Mouse (Mus musculus) layer of hippocampus, postnatal 14 days (tissue): ENCODE measurements around the gene Bcl11b. TPM values are rescaled to one million over a fixed set of nuclear protein-coding genes. Genes with fewer than 3 reads are reported as not detected.
A peak's percentile ranks its signal among the peaks of the same experiment; 100 is the strongest.

ENCODE experiments used
- DNase-seq, 2 experiments: peaks; one replicate each; pipeline ENCODE4 v3.0.0; 2021 to 2022; ENCODE audit warnings: low spot score in 2 of 2, mixed read lengths in 1 of 2
- total RNA-seq, 2 experiments: library from RNA; stranded (reverse); gene quantifications; 2 replicates each; pipeline ENCODE4 v1.2.3; 2021

Bcl11b gene
- total RNA-seq, 2 experiments from 2014 or later: 108 to 112 TPM

GRCm38 (mm10) chr12:107939177-107939576, 64.2 kb downstream of the Bcl11b start:
- DNase-seq: no peak

GRCm38 (mm10) chr12:107936972-107937371, 66.4 kb downstream of the Bcl11b start:
- no peak for DNase-seq

GRCm38 (mm10) chr12:107936406-107936805, 67.0 kb downstream of the Bcl11b start:
- no peak for DNase-seq

GRCm38 (mm10) chr12:107934831-107935437, 68.5 kb downstream of the Bcl11b start:
- DNase-seq: peak; percentile 60 to 65

GRCm38 (mm10) chr12:107932140-107932539, 71.3 kb downstream of the Bcl11b start:
- no peak for DNase-seq

- no peak for DNase-seq
Measured at GRCm38 (mm10) chr12:107931476-107931875, 71.9 kb downstream of the Bcl11b start.

GRCm38 (mm10) chr12:107930611-107931350, 72.6 kb downstream of the Bcl11b start:
- peak; percentile 66 to 86 for DNase-seq

- DNase-seq: no peak
Measured at GRCm38 (mm10) chr12:107928905-107929304, 74.5 kb downstream of the Bcl11b start.

GRCm38 (mm10) chr12:107928464-107928901, 74.9 kb downstream of the Bcl11b start:
- peak in 1 of 2 experiments; percentile 55 for DNase-seq

- no peak for DNase-seq
Measured at GRCm38 (mm10) chr12:107927961-107928431, 75.4 kb downstream of the Bcl11b start.

- no peak for DNase-seq
Measured at GRCm38 (mm10) chr12:107926074-107926855, 77.1 kb downstream of the Bcl11b start.

- no peak for DNase-seq
Measured at GRCm38 (mm10) chr12:107924696-107925095, 78.7 kb downstream of the Bcl11b start.

GRCm38 (mm10) chr12:107923963-107924362, 79.4 kb downstream of the Bcl11b start:
- no peak for DNase-seq

- DNase-seq: no peak
Measured at GRCm38 (mm10) chr12:107922180-107922579, 81.2 kb downstream of the Bcl11b start.

- DNase-seq: no peak
Measured at GRCm38 (mm10) chr12:107921566-107921965, 81.8 kb downstream of the Bcl11b start.

- no peak for DNase-seq
Measured at GRCm38 (mm10) chr12:107921154-107921553, 82.2 kb downstream of the Bcl11b start.

GRCm38 (mm10) chr12:107920716-107921115, 82.7 kb downstream of the Bcl11b start:
- no peak for DNase-seq

- no peak for DNase-seq
Measured at GRCm38 (mm10) chr12:107920076-107920475, 83.3 kb downstream of the Bcl11b start.

GRCm38 (mm10) chr12:107918779-107919178, 84.6 kb downstream of the Bcl11b start:
- DNase-seq: no peak

- DNase-seq: no peak
Measured at GRCm38 (mm10) chr12:107916008-107916407, 87.4 kb downstream of the Bcl11b start.

- DNase-seq: no peak
Measured at GRCm38 (mm10) chr12:107915396-107915795, 88.0 kb downstream of the Bcl11b start.

- DNase-seq: no peak
Measured at GRCm38 (mm10) chr12:107908826-107909225, 94.6 kb downstream of the Bcl11b start.
